Mouse (Mus musculus): ENCODE data around the gene Sec11a.
"Not testable (repeated sequence)": the region's sequence is repeated elsewhere in the genome, so short reads cannot be mapped to it uniquely, and the experiment has no call there.

Sec11a gene

GRCm38 (mm10) chr7:80947445-80948350 lies at the start of gene Sec11a:
TSS of gene Sec11a (minus strand) at chr7:80947780.
- DNase-seq (ENCODE audit: low spot score): peak; percentile 96

GRCm38 (mm10) chr7:80995266-80996146 lies 47.9 kb upstream of the Sec11a start:
- no peak for DNase-seq (ENCODE audit: low spot score)

GRCm38 (mm10) chr7:80994663-80995005 lies 47.1 kb upstream of the Sec11a start:
- DNase-seq (ENCODE audit: low spot score): no peak

DNA sequence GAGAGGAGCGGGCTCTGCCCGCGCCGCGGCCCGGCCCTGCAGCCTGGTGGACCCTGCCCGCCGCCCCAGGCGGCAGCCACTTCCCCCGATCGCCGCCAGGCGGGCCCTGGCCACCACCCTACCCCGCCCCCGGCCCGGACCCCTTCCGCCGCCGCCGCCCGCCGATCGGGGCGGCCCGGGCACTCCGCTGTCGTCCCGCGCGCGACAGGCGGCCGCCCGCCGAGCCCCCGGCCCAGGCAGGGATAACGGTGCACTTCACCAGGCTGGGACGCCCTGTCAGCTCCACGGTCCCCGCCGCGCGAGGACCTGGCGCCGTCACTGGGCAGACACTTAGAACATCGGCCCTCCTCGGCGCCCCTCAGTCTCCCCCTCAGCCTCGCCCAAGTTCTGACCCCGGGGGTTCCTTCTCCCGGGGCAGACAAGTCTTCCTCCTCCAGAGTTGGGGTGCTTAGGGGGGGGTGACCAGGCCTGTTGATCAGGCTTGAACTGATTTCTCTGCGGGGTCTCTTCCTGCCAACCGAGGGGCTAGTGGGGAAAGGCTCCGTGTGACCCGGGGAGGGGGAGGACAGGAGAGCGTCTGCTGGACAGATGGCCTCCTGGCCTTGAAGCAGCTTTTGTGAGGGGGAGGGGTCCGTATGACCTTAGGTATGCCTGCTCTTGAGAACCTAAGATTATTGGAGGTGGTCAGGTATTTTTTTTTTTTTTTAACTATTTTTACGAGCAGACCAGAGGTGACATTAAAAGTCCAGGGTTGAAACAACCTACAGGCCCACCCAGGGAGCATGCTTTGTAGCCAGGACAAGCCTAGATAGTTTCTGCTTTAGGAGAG lies 46.5 kb upstream of the Sec11a start:
- DNase-seq (ENCODE audit: low spot score): peak; percentile 47

GRCm38 (mm10) chr7:80992980-80993833 lies 45.6 kb upstream of the Sec11a start, which contains the start of gene Zfp592:
TSS of gene Zfp592 (plus strand) at chr7:80993681.
- DNase-seq (ENCODE audit: low spot score): peak; percentile 77

GRCm38 (mm10) chr7:80992631-80992979 lies 45.0 kb upstream of the Sec11a start:
- DNase-seq (ENCODE audit: low spot score): no peak

- DNase-seq (ENCODE audit: low spot score): no peak
Observed at GRCm38 (mm10) chr7:80992063-80992462, 44.5 kb upstream of the Sec11a start.

GRCm38 (mm10) chr7:80991589-80991988 lies 44.0 kb upstream of the Sec11a start:
- DNase-seq (ENCODE audit: low spot score): no peak

DNA sequence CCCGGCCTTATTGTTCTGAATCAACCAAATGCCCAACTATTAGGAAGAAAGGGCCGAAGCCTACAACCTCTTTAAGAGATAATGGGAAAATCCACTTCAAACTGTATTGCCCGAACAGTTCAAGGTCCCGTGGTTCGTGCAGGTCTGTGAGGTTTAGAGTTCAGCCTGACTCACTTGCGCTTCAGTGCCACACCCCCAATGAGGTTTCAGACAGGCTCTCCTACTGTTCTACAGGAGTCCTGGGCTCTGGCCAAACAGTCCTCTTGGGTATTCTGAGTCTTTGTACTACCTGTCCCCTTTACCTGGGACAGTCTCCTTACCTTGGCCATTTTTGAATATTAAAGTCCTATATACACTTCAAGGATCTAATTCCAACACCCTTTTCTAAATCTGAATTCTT lies 42.7 kb upstream of the Sec11a start:
- DNase-seq (ENCODE audit: low spot score): no peak

DNA sequence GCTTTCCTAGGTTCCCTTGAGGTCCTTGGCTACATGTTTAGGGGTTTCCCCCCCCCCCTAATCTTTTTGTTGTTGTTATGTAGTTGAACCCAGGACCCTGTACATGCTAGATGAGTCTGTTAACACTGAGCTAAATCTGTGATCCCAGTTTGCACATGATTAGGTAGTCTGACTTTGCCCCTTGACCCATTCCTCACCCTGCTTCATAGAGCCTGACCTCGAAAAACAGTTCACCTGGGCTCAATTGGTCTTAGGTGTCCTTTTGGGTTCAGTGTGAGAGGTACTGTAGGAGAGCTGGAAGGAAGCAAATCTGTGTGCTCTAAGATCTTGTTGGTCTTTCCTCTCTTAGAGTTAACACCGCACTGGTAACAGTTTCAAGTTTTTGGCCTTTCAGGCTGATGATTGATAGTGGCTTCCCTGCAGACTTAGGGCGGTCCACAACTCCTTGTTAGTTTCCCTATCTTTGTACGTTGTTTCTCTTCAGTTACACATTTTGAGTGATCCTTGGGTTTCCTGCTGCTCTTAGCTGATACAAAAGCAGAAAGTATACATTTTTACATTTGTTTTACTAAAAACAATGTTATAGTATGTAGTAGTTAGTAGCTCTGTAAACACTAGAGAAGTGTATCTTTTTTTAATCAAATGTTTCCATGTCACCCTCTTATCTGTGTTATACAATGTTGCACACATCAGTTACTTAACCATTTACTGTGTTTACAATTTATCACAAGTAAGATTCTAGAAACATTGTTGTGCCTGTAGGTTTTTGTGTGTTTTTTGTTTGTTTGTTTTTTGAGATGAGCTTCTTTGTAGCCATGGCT lies 40.4 kb upstream of the Sec11a start:
- DNase-seq (ENCODE audit: low spot score): no peak

- DNase-seq (ENCODE audit: low spot score): no peak
Observed at GRCm38 (mm10) chr7:80986458-80987187, 39.0 kb upstream of the Sec11a start.

DNA sequence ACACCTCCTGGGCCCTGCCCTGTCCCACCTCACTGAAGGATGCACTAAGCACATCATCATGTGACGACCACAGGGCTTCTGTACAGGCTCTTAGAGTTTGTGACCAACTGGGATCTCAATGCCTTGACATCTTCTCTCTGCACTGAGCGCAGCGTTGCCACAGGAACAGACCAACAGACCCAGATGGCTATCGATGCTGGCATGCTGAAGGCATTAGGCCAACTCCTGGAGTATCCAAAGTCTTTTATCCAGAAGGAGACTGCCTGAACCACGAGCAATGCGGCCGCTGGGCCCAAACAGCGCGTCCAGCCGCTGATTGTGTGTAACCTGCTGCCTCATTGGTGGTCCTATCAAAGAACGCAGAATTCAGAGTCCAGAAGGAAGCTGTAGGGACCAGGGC lies 33.0 kb upstream of the Sec11a start:
- DNase-seq (ENCODE audit: low spot score): no peak

- DNase-seq (ENCODE audit: low spot score): not testable (repeated sequence)
Observed at GRCm38 (mm10) chr7:80973638-80974015, 26.0 kb upstream of the Sec11a start.

DNA sequence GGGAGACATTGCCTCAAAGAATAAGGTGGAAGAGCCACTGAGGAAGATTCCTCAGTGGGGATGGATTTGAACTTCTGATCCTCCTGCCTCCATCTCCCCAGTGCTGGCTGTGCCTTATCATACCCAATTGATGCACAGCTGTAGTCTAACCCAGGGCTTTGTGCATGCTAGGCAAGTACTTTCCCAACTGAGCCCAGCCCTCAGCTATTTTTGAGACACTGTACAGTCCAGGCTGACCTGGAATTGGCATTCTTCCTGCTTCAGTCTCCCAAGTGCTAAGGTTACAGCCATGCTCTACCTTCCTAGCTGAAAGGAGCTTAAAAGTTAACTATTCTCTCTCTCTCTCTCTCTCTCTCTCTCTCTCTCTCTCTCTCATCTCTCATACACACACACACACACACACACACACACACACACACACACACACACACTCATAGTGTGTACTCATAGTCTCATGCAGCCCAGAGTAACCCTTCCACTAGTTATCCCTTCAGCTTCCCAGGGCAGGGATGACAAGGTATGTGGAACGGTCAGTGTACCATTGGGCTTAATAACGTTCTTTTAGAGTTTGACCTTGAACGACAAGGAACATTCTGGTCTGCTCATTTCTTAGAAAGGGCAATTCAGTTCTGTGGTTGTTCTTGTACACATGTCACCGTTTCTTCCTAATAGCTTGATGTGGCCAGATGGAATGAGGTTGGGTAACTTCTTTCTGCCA lies 25.5 kb upstream of the Sec11a start:
- not testable (repeated sequence) for DNase-seq (ENCODE audit: low spot score)

- no peak for DNase-seq (ENCODE audit: low spot score)
Observed at GRCm38 (mm10) chr7:80972082-80972481, 24.5 kb upstream of the Sec11a start.

DNA sequence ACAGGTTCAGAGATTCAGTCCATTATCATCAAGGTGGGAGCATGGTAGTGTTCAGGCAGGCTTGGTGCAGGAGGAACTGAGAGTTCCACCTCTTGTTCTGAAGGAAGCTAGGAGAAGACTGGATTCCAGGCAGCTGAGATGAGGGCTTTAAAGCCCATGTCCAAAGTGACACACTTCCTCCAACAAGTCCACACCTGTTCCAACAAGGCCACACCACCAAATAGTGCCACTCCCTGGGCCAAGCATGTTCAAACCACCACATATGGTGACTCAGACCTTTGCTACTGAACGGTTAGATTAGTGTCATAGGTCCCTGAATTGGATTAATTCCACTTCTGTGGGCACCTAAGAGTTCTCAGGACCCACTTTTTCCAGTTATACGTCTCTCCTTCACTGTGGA lies 23.8 kb upstream of the Sec11a start:
- no peak for DNase-seq (ENCODE audit: low spot score)

- no peak for DNase-seq (ENCODE audit: low spot score)
Observed at GRCm38 (mm10) chr7:80970913-80971312, 23.3 kb upstream of the Sec11a start.

DNA sequence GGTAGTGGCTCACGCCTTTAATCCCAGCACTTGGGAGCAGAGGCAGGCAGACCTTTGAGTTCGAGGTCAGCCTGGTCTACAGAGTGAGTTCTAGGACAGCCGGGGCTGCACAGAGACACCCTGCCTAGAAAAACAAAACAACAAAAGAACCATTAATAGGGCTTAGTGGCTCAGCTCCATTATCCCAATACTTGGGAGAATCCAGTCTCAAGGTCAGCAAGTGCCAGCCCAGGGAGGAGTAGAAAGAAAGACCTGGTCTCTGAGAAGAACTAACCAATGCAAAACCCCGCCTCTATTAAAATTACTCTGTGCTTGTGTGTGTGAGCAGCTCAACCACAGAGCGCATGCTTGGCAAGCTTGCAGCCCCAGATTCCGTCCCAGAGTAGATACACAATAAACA lies 15.2 kb upstream of the Sec11a start:
- no peak for DNase-seq (ENCODE audit: low spot score)

DNA sequence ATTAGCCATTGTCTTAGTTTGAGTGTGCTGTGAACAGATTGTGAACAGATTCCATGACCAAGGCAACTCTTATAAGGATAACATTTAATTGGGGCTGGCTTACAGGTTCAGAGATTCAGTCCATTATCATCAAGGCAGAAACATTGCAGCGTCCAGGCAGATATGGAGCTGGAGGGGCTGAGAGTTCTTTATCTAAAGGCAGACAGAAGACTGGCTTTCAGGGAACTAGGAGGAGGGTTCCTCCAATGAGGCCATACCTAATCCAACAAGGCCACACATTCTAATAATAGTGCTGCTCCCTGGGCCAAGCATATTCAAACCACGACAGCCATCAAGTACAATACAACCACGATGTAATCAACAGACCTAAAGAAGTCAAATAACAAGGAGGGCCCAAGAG lies 11.4 kb upstream of the Sec11a start:
- no peak for DNase-seq (ENCODE audit: low spot score)
